Mouse (Mus musculus) kidney, adult 11 months (tissue): ENCODE data around the gene Clip3.

Experiments used
- DNase-seq: peaks from one replicate; pipeline ENCODE4 v3.0.0; 2022

The Clip3 gene

DNA sequence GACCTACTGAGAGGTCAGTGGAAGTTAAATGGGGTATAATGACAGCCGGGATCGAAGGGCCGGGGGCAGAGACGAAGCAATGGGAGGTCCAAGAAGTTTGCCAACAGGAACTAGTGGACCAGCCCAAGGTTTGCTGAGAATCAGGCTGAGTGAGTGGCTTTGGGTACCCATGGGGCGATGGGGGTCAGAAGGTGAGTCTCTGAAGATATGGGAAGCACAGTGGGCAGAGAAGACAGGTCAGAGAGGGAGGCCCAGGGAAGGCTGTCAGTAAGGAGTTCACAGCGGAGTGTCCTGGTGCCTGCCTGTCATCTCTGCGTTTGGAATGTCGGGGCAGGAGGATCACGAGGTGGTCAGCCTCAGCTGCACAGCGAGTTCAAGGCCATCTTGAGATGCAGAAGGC lies 36.9 kb downstream of the Clip3 start:
- no peak for DNase-seq

DNA sequence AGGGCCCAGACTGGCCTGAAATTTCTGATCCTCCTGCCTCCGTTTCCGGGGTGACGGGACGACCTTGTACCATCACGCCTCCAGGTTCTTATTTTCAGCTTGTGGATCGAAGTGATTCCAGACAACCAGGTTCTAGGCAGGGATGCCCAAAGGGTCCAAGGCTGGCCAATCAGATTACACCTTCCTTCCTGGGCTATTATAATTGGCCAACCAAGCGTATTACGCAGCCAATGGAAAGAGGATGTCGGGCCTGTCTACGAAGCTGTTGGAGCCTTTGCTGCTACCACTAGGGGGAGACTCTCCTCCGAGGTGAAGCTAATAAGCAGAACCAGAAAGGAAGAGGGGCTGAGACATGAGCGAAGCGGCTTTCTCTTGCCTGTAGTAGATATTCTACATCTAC lies 40.4 kb downstream of the Clip3 start:
- DNase-seq: peak; percentile 74

GRCm38 (mm10) chr7:30332622-30333259 lies 41.2 kb downstream of the Clip3 start:
- DNase-seq: no peak

DNA sequence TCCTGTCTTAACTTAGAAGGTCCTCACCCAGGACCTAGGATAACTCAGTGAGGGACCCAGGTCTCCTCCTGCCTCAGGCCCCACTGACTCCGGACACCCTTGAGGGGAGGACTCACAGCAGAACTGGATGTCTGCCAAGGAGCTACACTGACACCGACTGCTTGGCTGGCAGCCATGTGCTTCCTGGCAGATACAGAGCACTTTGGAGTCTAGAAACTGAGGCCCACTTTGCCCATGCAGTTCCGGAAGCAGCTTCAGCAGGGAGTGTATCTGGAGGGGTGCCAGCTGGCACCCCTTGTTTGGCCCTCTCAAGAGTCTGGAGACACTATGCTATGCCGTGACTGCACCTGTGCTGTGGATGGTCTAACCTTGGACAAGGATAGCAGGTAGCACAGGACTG lies 41.9 kb downstream of the Clip3 start:
- DNase-seq: peak; percentile 86

DNA sequence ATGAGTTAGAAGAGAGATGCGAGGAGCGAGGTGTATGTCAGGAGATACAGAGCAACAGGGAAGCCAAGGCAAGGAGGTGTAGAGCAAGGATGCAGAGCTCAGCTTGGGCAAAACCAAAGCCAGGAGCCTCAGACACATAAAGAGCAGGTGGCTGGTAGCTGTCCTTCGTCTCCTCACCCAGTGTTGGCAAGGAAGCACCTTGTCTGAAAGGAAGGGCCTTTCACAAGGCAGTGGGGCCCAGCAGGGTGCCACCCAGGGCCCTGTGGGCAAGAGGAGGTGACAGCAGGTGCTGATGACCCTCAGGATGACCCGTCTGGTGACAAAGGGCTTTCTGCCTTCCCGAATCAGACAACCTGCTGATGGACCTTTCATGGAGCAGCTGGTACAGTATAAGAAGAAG lies 43.0 kb downstream of the Clip3 start:
- DNase-seq: no peak

GRCm38 (mm10) chr7:30335688-30336087 lies 44.2 kb downstream of the Clip3 start:
- no peak for DNase-seq

DNA sequence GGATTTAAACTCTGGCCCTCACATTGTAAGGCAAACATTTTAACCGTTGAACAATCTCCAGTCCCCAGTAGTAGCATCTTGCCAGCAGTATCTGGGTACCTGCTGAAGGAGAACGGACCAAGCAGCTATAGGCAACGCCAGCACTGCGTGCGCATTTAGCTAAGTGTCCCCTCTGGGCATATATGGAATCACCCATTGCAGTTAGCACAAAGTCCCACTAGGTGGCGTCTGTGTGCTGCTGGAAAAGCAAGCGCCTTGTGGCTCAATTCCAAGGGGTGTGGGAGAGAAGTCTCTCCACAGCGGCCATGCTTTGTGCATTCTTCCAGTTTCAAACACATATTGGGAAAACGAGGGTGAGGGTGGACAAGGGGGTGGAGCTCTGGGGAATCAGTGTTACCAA lies 44.9 kb downstream of the Clip3 start:
- peak; percentile 54 for DNase-seq

DNA sequence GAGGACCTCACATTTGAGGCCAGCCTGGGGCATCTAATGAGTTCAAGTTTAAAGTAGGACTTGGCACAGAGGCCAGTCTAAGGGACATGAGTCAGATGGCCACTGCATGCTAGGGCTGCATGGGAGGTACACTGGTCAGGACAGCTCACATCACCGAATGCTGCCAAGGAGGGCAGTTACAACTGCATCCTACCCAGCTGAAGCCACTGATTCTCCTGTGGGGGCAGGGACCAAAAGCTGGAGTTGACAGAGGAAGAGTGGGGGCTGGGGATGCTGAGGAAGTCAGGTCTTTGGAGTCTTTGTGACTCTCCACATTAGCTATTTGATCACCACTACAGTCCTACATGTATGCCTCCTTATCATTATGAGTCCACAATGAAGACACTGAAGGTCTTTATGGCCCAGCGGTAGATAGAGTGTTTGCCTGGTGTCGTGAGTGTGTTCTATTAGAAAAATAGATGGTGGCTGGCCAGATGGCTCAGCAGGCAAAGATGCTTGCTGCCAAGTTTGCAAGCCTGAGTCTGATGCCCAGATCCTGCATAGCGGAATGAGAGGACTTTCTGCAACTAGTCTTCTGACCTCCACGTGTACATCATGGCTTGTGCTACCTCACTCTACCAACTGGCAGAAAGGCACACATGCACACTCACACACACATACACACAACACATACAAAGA lies 48.0 kb downstream of the Clip3 start:
- DNase-seq: no peak

DNA sequence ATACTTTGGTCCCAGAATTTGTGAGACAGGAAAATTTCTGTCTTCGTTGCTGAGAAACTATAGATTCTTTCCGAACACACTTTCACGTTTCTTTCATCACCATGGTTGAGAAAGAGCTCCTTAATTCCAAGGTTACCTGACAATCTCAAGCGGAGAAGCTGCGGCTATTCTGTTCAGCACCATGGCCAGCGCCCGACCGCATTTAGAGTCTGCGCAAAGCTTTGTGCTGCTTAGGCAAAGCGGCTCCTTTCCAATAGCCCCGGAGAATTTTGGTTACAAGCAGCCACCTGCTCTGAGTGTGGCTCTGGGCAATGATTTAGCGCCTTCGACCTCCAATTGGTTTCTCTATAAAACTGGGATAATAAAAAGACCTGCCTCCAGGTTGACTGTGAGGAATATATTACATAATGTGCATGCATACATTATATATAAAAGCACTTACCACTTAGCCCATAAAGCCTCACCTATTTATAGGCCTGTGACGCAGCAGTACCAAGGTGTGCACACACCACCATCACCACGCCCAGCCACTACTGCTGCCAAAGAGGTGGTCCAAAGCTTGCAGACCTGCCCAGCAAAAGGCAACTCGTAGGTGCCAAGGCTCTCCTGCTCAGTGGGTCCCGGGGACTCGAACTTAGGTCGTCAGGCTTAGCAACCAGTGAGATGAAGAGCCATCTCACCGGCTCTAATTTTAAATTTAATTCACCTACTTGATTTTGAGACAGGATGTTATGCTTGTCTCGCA lies 55.3 kb downstream of the Clip3 start:
- no peak for DNase-seq

- DNase-seq: peak; percentile 54
Observed at GRCm38 (mm10) chr7:30347828-30348227, 56.3 kb downstream of the Clip3 start.

GRCm38 (mm10) chr7:30353279-30353822 lies 61.8 kb downstream of the Clip3 start:
- peak; percentile 68 for DNase-seq

DNA sequence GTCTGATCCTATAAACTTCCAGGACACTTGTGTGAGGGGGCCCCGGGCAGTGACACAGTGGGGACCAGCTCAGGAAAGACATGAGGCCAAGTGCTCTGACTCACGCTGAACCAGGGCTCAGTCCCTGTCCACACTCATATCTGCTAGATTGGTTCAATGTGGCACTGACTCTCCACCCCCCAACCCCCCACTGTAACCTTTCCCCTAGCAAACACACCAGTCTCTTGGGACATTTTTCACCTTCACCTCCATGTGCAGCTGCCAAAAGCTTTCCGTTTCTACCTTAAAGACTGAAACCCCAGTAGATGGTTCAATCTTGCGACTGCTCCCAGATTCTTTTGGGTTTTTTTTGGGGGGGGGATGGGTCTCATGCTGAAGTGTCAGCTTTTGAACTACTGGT lies 62.5 kb downstream of the Clip3 start:
- no peak for DNase-seq
